Mouse (Mus musculus) heart, adult 9 months (tissue): Measurements from ENCODE around the gene Sec24b.

Experiments
- DNase-seq, 2 experiments: peaks; one replicate each; pipeline ENCODE4 v3.0.0; 2022; ENCODE audit warnings: low spot score in 2 of 2

Gene Sec24b

DNA sequence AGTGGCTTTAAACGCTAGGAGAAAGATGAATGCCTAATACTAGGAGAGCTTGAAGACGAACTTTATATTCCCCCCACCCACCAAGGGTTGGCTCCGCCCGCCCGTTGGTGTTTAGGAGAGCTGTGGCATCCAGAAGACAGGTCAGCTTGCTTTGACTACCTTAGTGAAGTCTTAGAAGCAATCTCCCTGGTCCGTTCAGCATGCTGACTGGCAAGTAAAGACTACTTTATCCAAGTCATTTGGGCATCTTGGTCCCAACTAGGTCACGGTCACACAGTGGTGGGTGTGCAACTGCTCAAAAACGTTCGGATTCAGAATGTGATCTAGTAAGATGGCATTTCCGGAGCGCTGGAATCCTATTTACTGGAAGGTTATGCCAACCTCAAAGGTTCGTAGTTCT lies at the start of gene Sec24b:
Gene Sec24b, minus strand, starts transcription at position 273 of the 400 bp plus-strand sequence.
- peak in 1 of 2 experiments; percentile 14 for DNase-seq

DNA sequence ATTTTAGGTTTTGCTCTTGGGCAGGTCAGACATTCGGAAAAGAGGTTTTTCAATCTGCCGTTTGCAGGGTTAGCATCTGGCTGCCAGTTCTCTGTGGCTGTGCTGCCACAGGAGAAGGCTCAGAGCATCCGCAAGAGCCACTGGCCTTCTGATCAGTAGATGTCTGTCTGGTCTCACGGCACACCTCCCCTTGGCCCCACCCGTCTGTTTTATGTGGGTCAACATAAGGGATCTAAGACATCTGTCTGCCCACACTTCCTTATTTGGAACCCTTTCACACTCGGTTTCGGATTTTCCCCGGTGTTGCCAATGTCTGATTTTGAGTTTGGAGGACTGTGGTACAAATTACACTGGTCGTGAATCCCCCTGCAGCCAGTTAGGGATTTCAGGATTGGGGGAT lies 43.1 kb upstream of the Sec24b start:
- no peak for DNase-seq

DNA sequence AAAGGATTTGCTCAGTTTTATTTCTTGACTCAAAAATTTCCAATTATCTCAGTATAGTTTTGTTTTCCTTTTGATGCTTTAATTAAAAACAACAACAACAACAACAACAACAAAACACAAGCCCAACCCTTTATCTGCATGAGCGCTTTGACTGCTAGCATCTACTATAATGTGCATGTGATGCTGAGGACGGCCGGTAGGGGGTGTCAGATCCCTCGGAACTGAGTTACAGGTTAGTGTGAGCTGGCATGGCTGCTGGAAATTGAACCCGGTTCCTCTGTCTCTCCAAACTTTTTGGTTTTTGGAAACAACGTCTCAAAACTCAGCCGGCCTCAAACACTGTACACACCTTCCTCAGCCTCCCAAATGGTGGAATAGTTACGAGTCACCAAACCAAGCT lies 42.1 kb upstream of the Sec24b start:
- DNase-seq: no peak

DNA sequence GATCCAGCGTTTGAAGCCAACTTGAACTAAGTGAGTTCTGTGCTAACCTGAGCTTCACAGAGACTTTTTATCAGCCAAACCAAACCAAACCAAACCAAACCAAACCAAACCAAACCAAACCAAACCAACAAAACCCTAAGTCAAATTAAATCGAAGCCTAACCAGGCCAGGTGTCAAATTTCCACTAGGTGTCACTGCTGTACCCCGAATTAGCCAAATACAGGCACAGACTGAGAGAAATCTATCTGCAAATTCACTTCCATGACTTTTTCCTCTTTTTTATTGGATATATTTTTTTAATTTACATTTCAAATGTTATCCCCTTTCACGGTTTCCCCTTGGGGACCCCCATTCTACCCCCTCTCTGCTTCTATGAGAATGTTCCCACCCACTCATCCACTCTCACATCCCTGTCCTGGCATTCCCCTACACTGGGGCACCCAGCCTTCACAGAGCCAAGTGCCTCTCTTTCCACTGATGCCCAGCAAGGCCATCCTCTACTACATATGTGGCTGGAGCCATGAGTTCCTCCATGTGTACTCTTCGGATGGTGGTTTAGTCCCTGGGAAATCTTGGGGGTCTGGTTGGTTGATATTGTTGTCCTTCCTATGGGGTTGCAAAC lies 33.9 kb upstream of the Sec24b start:
- no peak for DNase-seq

DNA sequence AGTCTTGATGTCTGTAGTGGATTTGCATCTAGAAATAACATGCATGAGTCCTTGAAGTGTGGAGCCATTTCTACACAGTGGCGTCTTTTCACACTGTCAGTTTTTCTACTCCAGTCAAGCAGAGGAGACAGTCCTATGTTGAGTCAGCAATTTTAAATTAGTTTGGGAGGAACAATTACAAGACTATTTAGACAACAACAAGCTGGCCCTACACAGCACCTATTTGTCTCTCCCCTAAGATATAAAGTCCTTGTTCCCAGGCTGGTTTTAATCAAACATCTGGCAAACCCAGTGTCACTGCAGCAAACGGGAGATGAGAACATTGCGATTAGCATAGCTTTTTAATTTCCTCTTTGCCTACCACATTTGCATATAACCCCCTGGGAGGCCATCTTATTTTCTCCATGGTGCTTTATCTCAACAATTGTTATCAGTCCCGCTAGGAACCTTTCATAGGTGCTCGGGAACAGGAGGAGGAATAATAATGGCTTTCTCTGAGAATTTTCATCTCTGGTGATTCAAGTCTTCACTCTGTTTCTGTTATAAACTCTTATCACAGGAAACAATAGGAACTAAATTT lies 32.9 kb upstream of the Sec24b start:
- DNase-seq: no peak

DNA sequence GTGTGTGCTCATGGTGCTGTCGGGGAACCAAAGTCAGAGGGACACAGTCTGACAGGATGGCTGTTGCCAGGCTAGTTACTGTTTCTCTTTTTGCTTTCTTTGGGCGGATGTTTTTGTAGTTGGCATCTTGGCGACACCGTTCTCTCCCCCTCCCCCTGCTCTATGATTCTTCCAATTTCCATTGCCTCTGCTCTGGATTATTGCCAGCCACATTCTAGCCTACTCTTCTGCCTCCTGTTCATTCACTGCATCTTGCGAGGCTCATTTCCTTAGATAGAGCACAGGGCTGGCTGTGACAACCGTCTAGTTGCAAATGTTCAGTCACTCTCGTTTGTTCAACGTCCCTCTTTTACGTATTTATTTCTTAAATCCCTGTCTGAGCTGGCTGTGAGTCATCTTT lies 29.1 kb upstream of the Sec24b start:
- DNase-seq: no peak

DNA sequence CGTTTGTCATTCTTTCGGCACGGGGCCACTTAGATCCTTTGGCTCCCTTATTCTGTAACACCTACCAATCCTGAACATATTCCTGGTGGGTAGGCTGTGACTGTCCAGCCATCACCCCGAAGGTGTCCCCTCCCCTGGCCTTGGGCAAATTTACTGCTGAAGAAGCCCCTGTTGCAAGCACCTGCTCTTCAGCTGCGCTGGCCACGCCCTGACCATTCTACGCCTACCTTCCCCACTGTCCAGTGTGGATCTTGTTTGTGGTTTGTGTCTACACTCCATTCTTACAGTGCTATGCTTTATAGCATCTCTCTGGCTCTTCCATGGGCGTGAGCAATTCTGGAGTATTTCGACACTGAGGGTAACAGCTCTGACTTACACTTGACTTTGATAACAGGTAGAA lies 27.3 kb upstream of the Sec24b start:
- DNase-seq: no peak

DNA sequence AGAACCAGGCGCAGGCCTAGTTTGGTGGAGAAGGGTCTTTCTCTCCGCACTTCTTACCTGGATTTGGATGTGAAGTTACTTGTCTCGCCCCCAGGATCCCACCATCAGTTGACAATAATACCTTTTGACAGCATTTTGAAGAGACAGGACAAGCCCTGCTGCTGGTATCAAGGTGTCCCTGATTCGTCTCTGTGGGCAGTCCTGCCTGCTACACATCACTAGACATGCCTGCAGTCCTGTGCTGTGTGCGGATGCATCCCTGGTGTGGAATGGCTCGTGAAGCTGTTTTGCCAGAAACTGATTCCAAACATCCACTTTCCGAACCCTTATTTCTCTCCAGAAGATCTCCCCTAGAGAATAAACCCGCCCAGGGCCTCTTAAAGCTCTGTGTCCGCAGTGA lies 26.1 kb upstream of the Sec24b start:
- no peak for DNase-seq

DNA sequence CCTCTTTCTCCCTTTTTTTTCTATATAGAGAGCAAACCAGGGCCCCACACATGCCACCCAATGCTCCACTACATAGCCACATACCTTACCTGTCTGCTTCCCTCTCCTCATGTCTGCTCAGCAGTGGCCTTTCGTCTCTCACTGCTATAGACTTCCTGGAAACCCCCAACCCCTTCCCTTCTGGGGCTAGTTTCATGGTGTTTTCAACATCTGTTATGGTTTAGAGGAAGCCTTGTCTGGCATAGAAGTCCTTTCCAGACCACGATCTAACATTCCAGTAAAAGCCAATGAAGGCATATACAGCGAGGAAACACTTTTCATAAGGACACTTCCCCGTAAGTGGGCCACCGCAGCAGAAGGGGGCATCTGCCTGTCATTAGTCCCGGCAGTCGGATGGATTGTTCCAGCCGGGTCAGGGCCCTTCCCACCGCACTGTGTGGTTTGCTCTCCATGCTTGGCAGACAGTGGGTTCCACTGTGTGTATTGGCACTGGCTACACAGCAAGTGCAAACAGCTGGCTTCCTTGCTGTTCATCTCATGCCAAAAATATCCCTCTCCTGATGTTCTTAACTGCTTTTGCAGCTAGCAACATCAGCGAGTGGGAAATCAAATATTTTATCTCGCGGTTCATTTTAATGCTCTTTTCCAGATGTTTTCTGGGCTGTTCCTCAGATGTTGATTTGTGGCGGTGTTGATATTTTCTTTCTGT lies 25.2 kb upstream of the Sec24b start:
- DNase-seq: peak; percentile 42 to 56

DNA sequence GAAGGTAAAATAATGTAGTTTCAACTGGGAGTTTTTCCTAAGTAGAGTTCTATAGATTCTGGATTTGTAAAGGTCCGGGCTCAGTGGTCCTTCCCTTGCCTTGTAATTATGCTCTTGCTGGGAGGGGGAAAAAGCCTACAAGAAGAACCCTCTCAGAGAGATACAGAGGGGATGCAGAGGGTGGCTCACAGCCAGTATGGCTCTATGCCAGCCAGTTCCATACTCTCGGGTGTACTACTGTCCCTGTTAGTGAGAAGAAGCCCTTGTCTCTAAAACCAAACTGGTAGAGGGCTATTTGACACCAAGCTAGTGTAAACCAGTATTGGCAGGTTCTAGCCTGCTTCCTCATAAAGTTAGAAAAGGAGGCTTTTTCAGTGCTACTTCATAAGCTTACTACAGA lies 22.0 kb upstream of the Sec24b start:
- DNase-seq: no peak

DNA sequence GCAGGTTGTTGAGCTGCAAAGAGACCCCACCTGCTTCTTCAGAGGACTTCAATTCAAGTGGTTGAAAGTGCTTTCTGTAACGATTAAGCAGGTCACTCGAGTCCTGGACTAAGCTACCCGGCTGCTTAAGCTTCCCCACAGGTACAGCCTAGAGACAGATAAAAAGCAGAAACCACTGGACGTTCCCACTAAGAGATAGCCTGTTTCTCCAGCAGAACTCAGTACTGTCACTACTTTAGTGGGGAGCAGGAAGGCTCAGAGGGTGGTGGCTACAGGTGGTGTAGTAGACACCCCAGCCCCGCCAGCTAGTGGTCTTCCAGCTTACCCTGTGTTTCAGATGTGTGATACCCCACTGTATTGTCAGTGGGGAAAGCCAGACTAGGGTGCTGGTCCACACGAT lies 19.3 kb upstream of the Sec24b start:
- DNase-seq: no peak

DNA sequence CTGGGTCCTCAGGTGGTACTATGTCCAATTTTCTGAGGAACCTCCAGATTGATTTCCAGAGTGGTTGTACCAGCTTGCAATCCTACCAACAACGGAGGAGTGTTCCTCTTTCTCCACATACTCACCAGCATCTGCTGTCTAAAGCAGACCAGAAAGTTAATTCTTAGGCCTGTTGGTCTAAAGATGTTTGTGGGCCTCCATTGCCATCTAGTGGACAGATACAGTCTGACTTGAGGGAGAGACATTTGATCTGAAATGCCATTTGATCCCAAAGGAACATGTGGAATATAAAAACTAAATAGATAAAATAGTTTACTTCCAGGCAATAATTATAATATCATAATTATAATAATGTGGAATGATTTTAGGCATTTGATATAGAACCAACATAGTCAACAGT lies 18.4 kb upstream of the Sec24b start:
- peak; percentile 30 to 64 for DNase-seq

DNA sequence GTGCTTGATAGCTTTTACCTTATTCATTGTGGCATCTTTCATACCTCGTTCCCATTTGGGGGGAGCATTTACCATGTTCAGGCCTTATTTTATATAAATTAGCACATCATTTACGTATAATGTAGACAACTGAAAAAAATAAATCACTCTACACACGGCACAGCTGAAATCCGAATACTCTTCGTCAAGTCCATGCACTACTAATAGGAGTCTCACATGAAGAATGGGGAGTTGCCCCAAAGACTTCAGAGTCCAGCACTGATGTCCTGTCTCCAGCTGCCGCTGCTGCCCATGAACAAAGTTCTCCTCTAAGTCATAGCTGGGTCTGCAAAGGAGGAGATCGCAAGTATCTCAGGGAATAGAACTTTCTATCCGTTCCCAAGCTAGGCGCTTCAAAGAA lies 15.9 kb upstream of the Sec24b start:
- no peak for DNase-seq

DNA sequence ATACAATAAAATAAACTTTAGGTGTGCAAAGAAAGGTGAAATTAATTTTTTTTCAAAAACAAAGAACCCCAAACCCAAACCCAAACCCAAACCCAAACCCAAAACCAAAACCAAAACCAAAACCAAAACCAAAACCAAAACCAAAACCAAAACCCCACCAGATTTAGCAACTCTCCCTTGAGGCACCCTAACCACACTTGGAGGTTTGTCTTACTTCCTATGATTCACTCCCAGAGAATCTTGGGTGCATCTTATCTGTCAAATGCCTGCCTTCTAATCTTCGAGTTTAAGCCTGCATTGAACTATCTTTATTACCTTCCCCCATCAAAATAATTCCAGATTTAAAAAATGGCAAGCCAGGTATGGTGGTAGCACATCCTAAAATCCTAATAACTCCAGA lies 14.4 kb upstream of the Sec24b start:
- DNase-seq: no peak

DNA sequence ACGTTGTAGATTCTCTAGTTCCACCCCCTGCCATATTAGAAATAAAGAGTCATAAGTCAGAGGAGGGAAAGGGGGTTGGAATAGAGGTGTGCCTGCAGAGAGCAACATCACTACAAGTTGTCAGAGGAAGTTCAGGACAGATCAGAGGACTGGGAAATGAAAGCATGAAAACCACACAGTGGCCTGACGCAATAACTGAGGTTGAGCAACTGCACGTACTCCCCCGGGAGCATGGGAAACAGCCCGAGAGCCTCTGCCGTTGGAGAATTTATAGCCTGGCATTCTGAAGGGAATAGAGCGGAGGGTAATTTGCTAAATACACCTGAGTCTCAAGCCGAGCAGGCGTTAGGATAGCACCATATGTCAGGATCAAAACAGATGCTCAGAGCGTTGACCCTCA lies 11.7 kb upstream of the Sec24b start:
- DNase-seq: peak in 1 of 2 experiments; percentile 44

DNA sequence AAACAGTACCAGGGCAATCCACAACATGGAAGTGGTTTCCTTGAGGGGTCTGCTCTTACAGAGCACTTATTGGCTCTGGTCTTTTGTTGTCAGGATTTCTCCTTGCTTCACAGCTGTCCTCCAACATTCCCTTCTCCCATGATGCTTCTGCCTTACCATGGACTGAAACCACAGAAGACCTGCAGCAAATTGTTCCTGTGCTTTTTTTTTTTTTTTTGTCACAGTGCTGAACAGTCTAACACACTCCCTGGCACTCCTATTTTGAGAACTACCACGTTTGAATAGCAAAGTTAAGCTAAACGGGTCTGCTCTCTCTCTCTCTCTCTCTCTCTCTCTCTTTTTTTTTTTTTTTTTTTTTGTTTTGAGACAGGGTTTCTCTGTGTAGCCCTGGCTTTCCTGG lies 10.6 kb upstream of the Sec24b start:
- DNase-seq: no peak

DNA sequence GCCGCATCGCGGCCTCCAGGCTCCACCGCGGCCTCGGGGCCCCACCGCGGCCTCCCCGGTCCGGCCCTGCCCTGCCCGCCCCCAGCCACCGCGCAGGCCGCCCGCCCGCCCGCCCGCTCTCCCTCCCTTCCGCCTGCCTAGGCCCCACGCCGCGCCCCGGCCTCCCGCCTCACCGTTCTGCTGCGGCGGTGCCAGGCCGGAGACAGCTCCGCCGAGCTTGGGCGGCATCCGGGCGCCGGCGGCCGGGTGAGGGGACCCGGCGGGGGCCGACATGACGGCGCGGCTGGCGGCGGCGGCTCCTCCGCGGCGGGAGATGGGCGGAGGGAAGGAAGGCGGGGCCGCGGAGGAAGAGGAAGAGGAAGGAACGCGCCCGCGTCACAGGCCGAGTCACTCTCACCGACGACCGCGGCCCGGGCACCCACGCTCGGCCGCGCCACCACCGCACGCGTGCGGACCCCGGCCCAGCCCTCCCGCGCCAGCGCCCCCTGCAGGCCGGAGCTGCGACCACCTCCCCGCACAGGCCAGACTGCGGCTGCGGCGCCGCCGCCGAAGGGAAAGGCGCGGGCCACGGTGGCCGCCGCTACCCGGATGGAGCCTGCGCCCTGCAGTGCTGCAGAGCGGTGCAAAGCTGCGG lies 840 bp downstream of the Sec24b start:
- peak; percentile 82 to 84 for DNase-seq

DNA sequence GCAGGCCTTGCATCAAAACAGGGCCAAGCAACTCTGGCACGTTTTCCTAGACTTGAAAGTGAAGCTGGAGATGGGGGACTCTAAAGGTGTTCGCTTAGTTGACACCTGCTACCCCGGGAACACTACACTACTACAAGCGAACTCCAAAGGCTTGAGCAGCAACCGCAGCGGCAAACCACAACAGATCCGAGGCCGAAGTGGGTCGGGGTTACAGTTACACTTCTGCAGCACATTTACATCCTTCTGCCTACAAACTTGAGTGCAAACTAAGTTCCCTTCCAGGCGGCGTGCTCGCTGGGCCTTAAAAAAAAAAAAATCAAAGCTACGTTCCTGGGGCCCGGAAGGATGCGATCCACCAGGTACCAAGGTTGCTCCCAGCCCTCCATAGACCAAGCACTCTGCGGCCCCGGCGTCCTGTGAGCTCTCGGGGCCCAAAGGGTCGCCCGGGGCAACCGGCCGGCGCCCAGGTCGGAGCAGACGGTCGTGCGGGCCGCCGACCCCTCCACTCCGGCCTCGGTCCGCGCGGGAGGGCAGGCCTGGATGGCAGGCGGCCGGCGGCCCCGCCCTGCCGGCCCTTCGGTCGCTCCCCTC lies 1.5 kb downstream of the Sec24b start:
- no peak for DNase-seq

DNA sequence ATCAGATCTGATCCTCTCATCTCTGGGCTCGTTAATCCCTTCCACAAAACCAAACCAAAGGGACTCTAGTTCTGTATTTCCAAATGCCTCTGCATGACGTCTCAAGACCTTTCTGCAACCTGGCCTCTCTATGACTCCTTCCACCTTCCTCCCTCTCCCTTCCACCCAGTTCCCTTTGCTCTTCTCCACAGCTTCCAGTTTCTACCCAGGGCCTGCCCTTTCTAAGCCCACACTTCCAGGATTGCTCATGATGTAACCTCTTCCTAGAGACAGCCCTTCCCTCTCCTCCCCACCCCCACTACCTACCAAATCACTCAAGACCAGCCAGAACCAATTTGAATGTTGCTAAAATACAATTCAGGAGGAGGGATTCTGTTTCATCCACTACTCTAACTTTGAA lies 2.9 kb downstream of the Sec24b start:
- DNase-seq: no peak

DNA sequence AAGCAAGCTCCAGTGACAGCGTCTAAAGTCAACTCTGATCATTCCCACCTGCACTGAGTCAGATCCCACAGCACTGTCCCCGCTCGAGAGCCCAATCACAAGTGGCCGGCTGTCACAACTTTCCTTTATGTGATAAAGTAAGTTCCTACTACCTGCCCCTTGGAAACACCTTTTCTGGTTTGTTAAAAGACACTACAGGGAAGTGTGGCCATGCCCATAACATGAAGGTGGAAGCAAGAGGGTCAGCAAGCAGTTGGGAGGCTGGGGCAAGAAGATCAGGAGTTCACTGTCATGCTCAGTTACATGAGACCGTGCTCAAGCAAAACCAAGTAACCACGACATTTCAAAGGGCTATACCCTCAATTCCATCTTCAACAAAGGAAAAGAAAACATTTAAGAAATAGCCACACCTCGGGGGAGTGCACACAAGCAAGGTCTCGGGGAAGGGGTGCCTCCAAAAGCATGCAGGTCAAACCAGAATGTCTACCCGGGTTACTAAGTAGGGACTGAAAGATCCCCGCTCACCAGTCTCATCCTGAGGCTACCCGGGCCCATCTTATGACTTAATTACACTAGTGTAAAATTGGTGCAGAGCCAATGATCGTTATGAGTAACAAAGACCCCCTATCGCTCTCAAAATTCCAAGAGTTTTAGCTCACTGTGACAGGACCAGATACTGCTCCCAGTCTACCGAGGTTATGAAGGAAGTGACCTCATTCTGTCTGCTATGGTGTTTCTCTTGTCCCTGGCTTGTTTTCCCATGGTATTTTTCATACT lies 3.6 kb downstream of the Sec24b start:
- no peak for DNase-seq
